In genomic region chr16:92007351-92007750, GRCm38 (mm10) we compare ENCODE assay signal across 24 mouse cellular contexts. TPM values are rescaled to one million over a fixed set of nuclear protein-coding genes. Genes with fewer than 3 reads are reported as not detected.
"Had no signal": no experiment of that assay in that cellular context is flagged by ENCODE, and none has a peak within 500 bp of the region (broad histone marks: within the 10 kb centered on the region; RNA-seq: fewer than 3 reads in every experiment).

No protein-coding gene starts in this region.

- H3K4me3 ChIP-seq: limb, embryonic 12.5 days; limb, embryonic 15.5 days; megakaryocyte, embryonic 14.5 days; midbrain, embryonic 10.5 days; midbrain, embryonic 13.5 days; myocyte; neural tube, embryonic 13.5 days; stomach, embryonic 15.5 days had no signal

- H3K27ac ChIP-seq: kidney, postnatal 0 days; limb, embryonic 12.5 days; limb, embryonic 15.5 days; liver, embryonic 14.5 days; midbrain, embryonic 10.5 days; midbrain, embryonic 13.5 days; neural tube, embryonic 13.5 days; stomach, embryonic 15.5 days had no signal

- H3K27me3 ChIP-seq: limb, embryonic 12.5 days; limb, embryonic 15.5 days; midbrain, embryonic 13.5 days; neural tube, embryonic 13.5 days; stomach, embryonic 15.5 days had no signal

- H3K36me3 ChIP-seq: limb, embryonic 12.5 days; limb, embryonic 15.5 days; midbrain, embryonic 10.5 days; midbrain, embryonic 13.5 days; neural tube, embryonic 13.5 days; stomach, embryonic 15.5 days had no signal

- H3K4me1 ChIP-seq: limb, embryonic 12.5 days; limb, embryonic 15.5 days; megakaryocyte, embryonic 14.5 days; midbrain, embryonic 10.5 days; midbrain, embryonic 13.5 days; neural tube, embryonic 13.5 days; stomach, embryonic 15.5 days had no signal

- DNase-seq: kidney, postnatal 25 days; left cerebral cortex, postnatal 4 days; liver, postnatal 0 days; lung, embryonic 14.5 days; lung, postnatal 36 days; retina, postnatal 1 day; right cerebral cortex, postnatal 25 days; spleen, adult 18-20 months; thymus, postnatal 36 days had no signal

- H3K9me3 ChIP-seq: limb, embryonic 15.5 days; midbrain, embryonic 10.5 days; midbrain, embryonic 13.5 days; neural tube, embryonic 13.5 days; stomach, embryonic 15.5 days had no signal

RNA-seq across cellular contexts. Expression of gene Gm49711, which starts 50.8 kb away (rescaled TPM):
- total RNA-seq: layer of hippocampus, postnatal 14 days; monocyte, adult 5-6 weeks; neutrophil, adult 5-6 weeks had no signal
- polyA plus RNA-seq: large intestine, adult 2 months; limb, embryonic 12.5 days; liver, embryonic 14.5 days; liver, postnatal 0 days; lung, embryonic 14.5 days; myocyte; stomach, embryonic 15.5 days; thymus, postnatal 0 days had no signal
